In genomic region chr2:128250841-128251240, GRCm38 (mm10) we compare ENCODE assay signal across 18 mouse cellular contexts.
DNase-seq lines count a peak whose midpoint lies in the region; ATAC-seq lines count a peak whose summit lies in the region.
"Had no signal": no experiment of that assay in that cellular context is flagged by ENCODE, and none has a peak within 500 bp of the region (broad histone marks: within the 10 kb centered on the region; RNA-seq: fewer than 3 reads in every experiment).

No protein-coding gene starts in this region.

- DNase-seq in T-cell, adult 2 months (ENCODE audit: low spot score) = peak; percentile 47
- peak; percentile 8 to 21 for DNase-seq in thymus, postnatal 10 days (ENCODE audit: low spot score in 2 of 2)
- no peak for DNase-seq in urinary bladder, adult 2 months (ENCODE audit: low spot score)
- DNase-seq in ovary, postnatal 36 days (ENCODE audit: low spot score) = no peak
- no peak for DNase-seq in gastrocnemius, postnatal 10 days
- no peak for DNase-seq in cerebellum, adult 11-12 months
- DNase-seq: adrenal gland, adult 2 months; cerebellum, adult 8-10 months; heart, postnatal 14 days; kidney, adult 11 months; kidney, postnatal 36 days; layer of hippocampus, postnatal 36 days; liver, embryonic 13.5 days; lung, embryonic 14.5 days had no signal

- 0 out of 2 replicates have a peak, but pooled peaks have one; percentile 50 for ATAC-seq in megakaryocyte-erythroid progenitor cell, adult 5-6 weeks (replicated peaks; ENCODE audit: low FRiP score, low TSS enrichment, poor library complexity, severe bottlenecking)
- ATAC-seq: forebrain, embryonic 14.5 days; hindbrain, postnatal 0 days; midbrain, embryonic 16.5 days had no signal

Comparison
In these comparisons a context has a peak if more than half of its experiments do, and no peak if none do; other contexts are left out.
1. DNase-seq: peak in T-cell, adult 2 months (single experiment) and thymus, postnatal 10 days (2 of 2); none in urinary bladder, adult 2 months (single experiment), ovary, postnatal 36 days (single experiment), gastrocnemius, postnatal 10 days (single experiment) and cerebellum, adult 11-12 months (single experiment).